Mouse (Mus musculus) kidney, embryonic 16.5 days (tissue): ENCODE measurements around the gene Slc26a5. TPM values are rescaled to one million over a fixed set of nuclear protein-coding genes. Genes with fewer than 3 reads are reported as not detected.

Source experiments
- ATAC-seq: fragments of 200-750 bp; cut with Nextera tagmentation; 2 replicates; pipeline ENCODE4 v1.8.0; 2017; ENCODE audit warnings: moderate TSS enrichment; ENCODE audit not compliant: low FRiP score, low TSS enrichment
- H3K27ac ChIP-seq: fragments of 300-500 bp; sonication (generic); 2 replicates; pipeline ENCODE4 v1.5.1; 2014; ENCODE audit warnings: low read length
- H3K27me3 ChIP-seq: fragments of 300-500 bp; sonication (generic); 2 replicates; pipeline ENCODE4 v1.6.1; 2014; ENCODE audit warnings: low read length, control low read depth, mixed read lengths; ENCODE audit not compliant: insufficient read depth
- H3K36me3 ChIP-seq: fragments of 300-500 bp; sonication (generic); 2 replicates; pipeline ENCODE4 v1.6.1; 2014; ENCODE audit warnings: low read length, control low read depth, mixed read lengths; ENCODE audit not compliant: insufficient read depth
- H3K4me1 ChIP-seq: fragments of 300-500 bp; sonication (generic); 2 replicates; pipeline ENCODE4 v1.6.1; 2014; ENCODE audit warnings: low read length, control low read depth, mixed read lengths; ENCODE audit not compliant: insufficient read depth
- H3K4me2 ChIP-seq: fragments of 300-500 bp; sonication (generic); replicated peaks from 2 replicates; pipeline ENCODE4 v1.6.1; 2014; ENCODE audit warnings: low read depth, low read length
- H3K4me3 ChIP-seq: fragments of 300-500 bp; sonication (generic); 2 replicates; pipeline ENCODE4 v1.5.1; 2014; ENCODE audit warnings: mild to moderate bottlenecking, low read length
- H3K9ac ChIP-seq: fragments of 300-500 bp; sonication (generic); replicated peaks from 2 replicates; pipeline ENCODE4 v1.6.1; 2014; ENCODE audit warnings: low read length
- H3K9me3 ChIP-seq: fragments of 300-500 bp; sonication (generic); 2 replicates; pipeline ENCODE4 v1.6.1; 2016; ENCODE audit warnings: low read length, control low read depth
- WGBS: fragments of 180-500 bp; shearing (Covaris S2); extraction: QIAGEN DNeasy Blood & Tissue Kit; methylation state at CpG from one replicate; pipeline ENCODE4 v1.1.7; 2014; 5-methylcytosine and 5-hydroxymethylcytosine counted together
- polyA plus RNA-seq: library from polyadenylated mRNA; unstranded; fragments of >200 nt; fragmentation: Nextera tagmentation; extraction: Ambion mirVana; gene quantifications from 2 replicates; pipeline ENCODE4 v1.2.1, GENCODE M21; 2015

Slc26a5 gene
- polyA plus RNA-seq, 1 experiment from 2014 or later = not detected

DNA sequence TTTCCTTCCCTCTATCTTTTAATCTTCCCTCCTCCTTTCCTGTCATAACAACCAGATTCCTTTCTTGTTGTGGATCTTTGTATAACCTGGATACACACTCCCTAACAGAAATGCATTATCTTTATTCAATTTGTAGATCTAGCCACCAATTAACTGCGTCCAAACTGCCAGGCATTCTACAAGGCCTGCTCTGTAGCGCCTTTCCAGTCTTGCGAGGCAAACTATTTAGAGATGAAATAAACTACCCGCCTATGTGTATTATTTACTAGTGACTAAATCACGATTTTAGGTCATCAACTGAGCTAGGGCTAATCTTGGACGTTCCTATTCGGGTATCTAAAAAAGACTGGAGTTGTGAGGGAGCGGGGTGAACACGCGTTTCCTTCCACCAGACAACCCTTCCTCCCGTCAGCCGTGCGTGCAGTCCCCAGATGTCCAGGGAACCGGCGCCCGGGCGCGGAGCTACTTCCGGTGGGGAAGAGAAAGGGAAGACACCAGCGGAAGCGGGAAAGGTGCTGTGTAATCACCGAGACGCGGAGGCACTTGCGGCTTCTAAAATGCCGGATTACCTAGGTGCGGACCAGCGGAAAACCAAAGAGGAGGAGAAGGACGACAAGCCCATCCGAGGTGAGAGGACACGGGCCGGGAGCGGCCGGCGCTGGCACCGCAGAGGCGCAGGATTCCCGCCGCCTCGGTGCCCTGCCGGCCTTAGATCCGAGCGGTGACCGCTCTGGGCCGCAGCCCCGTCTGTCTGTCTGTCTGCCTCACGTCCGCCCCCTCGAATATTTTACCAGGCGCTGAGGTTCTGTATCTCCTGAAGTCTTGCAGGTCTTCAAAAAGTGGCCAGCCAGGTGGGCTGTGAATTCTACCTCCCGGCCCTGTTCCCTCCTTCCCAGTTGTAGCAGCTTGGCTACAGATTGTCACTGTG is 78.9 kb downstream of the Slc26a5 start:
- peak; percentile 78 for ATAC-seq

GRCm38 (mm10) chr5:21785776-21786175 is 79.6 kb downstream of the Slc26a5 start:
- H3K27ac ChIP-seq = no peak overlapping the region
- H3K36me3 ChIP-seq = peaks cover 23% of the 10 kb centered on the region
- ATAC-seq = no peak
- H3K9me3 ChIP-seq = no peaks in the 10 kb centered on the region
- H3K4me2 ChIP-seq = peak overlapping the region; percentile 76
- peaks cover 21% of the 10 kb centered on the region for H3K4me1 ChIP-seq
- H3K27me3 ChIP-seq = no peaks in the 10 kb centered on the region
- 79% methylated on average over 7 of the region's 7 CpGs for whole genome bisulfite sequencing
- no peak overlapping the region for H3K4me3 ChIP-seq
- no peak overlapping the region for H3K9ac ChIP-seq

More for the DNA sequence above, 78.9 kb downstream of the Slc26a5 start:
- Histone ChIP-seq H3K9me3 (no peaks in the 10 kb centered on the region), H3K27me3 (no peaks in the 10 kb centered on the region), H3K9ac (peak overlapping the region; percentile 96), H3K4me1 (peaks cover 21% of the 10 kb centered on the region), H3K4me2 (peak overlapping the region; percentile 76), H3K36me3 (peaks cover 16% of the 10 kb centered on the region), H3K27ac (peak overlapping the region; percentile 88), H3K4me3 (peak overlapping the region; percentile 97)
- 1% methylated on average over 50 of the region's 51 CpGs for WGBS

GRCm38 (mm10) chr5:21785053-21785452 is 80.4 kb downstream of the Slc26a5 start, which contains the start of the genes Dnajc2 and Psmc2:
Dnajc2 (minus strand) TSS chr5:21785251.
Psmc2 (plus strand) TSS chr5:21785283.
- Histone ChIP-seq H3K27ac (peak within 1 kb of the TSS; percentile 88), H3K4me3 (peak within 1 kb of the TSS; percentile 75), H3K9me3 (no peaks in the 10 kb centered on the region), H3K36me3 (peaks cover 29% of the 10 kb centered on the region), H3K4me2 (peak within 1 kb of the TSS; percentile 93), H3K9ac (peak within 1 kb of the TSS; percentile 77), H3K27me3 (no peaks in the 10 kb centered on the region), H3K4me1 (peaks cover 21% of the 10 kb centered on the region)
- WGBS = 0% methylated on average over 37 of the region's 37 CpGs
- ATAC-seq = peak; percentile 96

DNA sequence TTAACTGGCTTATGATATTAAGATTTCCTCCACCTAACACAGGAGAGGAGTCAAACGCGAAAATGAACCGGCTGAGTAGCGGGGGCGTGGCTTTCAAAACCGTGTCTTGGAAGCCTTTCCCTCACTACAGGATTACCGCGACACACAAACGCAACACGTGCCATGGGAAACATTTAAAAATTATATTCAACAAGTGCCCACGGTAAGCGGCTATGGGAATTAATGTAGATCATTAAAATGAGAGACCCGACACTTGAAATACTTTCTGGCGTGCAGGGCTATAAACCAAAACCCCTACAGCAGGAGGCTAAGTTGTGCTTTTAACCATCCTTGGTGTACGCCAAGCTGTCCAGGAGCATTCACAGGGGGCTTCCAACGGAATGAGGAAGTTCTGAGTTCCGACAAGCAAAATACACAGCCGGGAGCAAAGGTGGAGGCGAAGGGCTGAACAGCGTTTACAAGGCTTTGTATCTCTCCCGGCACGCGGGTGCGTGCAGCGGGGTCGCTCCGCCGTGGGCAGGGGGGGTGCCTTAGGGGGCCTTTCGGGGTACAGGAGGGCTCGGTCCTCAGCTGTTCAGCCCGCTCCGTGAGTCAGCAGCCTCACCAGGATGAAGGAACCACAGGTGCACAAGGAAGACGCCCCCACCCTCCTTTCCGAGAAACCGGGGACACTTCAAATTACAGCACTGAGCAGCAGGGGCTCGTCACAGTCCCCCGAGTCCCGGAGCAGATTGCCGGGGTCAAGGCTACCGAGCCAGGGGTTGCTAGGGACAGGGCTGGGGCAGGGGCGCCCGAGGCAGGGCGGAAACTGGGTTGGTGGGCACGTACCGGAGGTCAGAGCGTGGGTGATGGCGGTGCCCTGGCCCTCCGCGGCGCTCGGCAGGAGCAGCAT is 81.0 kb downstream of the Slc26a5 start:
- peaks cover 21% of the 10 kb centered on the region for H3K4me1 ChIP-seq
- peak overlapping the region; percentile 77 for H3K9ac ChIP-seq
- no peaks in the 10 kb centered on the region for H3K27me3 ChIP-seq
- peak; percentile 58 for ATAC-seq
- H3K36me3 ChIP-seq = peaks cover 35% of the 10 kb centered on the region
- WGBS = under 1% methylated on average over 51 of the region's 51 CpGs
- peak overlapping the region; percentile 63 for H3K27ac ChIP-seq
- peak overlapping the region; percentile 75 for H3K4me3 ChIP-seq
- H3K4me2 ChIP-seq = peak overlapping the region; percentile 93
- no peaks in the 10 kb centered on the region for H3K9me3 ChIP-seq

- H3K27ac ChIP-seq = no peak overlapping the region
These were observed 88.9 kb downstream of the Slc26a5 start for GRCm38 (mm10) chr5:21776491-21776890.

DNA sequence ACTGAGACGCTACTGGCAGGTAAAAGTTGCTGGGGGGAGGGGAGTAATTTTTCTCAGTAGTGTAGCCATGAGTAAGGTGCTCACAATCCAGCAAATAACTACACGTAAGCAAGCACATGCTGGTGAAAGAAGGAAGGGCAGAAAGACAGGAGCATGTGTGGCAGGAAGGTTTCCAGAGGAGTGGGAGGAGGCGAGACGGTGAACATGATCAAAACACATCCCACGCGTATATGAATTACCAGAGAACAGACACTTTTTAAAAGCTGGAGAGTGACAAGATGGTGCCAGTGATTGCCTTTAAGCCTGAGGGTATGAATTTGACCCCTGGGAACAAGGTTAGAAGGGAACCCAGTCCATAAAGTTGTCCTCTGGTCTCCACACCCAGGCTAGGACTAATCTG is 95.6 kb downstream of the Slc26a5 start:
- H3K4me3 ChIP-seq = no peak overlapping the region
- WGBS = 89% methylated on average over 6 of the region's 6 CpGs
- H3K4me2 ChIP-seq = no peak overlapping the region
- no peaks in the 10 kb centered on the region for H3K9me3 ChIP-seq
- H3K4me1 ChIP-seq = no peaks in the 10 kb centered on the region
- ATAC-seq = no peak
- H3K36me3 ChIP-seq = peaks cover 52% of the 10 kb centered on the region
- no peak overlapping the region for H3K27ac ChIP-seq
- H3K9ac ChIP-seq = no peak overlapping the region
- no peaks in the 10 kb centered on the region for H3K27me3 ChIP-seq

More at GRCm38 (mm10) chr5:21776491-21776890, 88.9 kb downstream of the Slc26a5 start:
- H3K4me2 ChIP-seq = no peak overlapping the region
- H3K4me1 ChIP-seq = no peaks in the 10 kb centered on the region
- H3K4me3 ChIP-seq = no peak overlapping the region
- H3K27me3 ChIP-seq = no peaks in the 10 kb centered on the region
- no peak overlapping the region for H3K9ac ChIP-seq
- no peak for ATAC-seq
- 92% methylated on average over 6 of the region's 6 CpGs for WGBS
- H3K9me3 ChIP-seq = no peaks in the 10 kb centered on the region
- peaks cover 55% of the 10 kb centered on the region for H3K36me3 ChIP-seq

DNA sequence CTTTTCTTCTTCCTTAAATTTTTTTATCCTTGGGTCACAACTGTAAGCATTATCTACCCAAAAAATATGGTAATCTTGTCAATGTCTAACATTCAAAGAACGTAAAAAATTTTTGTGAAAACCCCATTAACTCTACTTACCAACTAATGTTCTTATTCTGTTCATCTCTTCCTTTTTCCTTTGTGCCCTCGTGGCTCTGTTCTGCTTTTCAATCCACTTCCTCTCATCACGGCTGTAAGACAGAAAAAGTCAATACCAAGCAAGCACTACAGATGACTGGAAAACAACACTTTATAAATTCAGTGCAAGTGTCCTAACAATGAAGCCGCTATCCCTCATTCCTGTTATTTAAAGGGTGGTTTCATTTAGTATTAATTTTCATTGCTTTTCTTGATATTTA is 96.9 kb downstream of the Slc26a5 start:
- Histone ChIP-seq H3K27me3 (no peaks in the 10 kb centered on the region), H3K4me3 (no peak overlapping the region), H3K9ac (no peak overlapping the region), H3K27ac (no peak overlapping the region), H3K36me3 (peaks cover 47% of the 10 kb centered on the region), H3K9me3 (no peaks in the 10 kb centered on the region), H3K4me1 (no peaks in the 10 kb centered on the region), H3K4me2 (no peak overlapping the region)
- 86% methylated on average over 4 of the region's 4 CpGs for WGBS
- ATAC-seq = no peak

Other genes with a start within 250 kb of the Slc26a5 start
- 0.24 and 0.30 TPM in 2 replicates for gene Fbxl13, start 220.0 kb downstream of the Slc26a5 start, polyA plus RNA-seq
- gene Armc10, start 219.8 kb downstream of the Slc26a5 start, polyA plus RNA-seq = 52.4 and 55.2 TPM in 2 replicates
- gene Napepld, start 164.2 kb downstream of the Slc26a5 start, polyA plus RNA-seq = 5.9 and 7.3 TPM in 2 replicates
- gene Pmpcb, start 128.5 kb downstream of the Slc26a5 start, polyA plus RNA-seq = 91.9 and 104 TPM in 2 replicates
- gene Dnajc2, start 80.4 kb downstream of the Slc26a5 start, polyA plus RNA-seq = 58.2 and 67.2 TPM in 2 replicates
- 180 and 195 TPM in 2 replicates for gene Psmc2, start 80.3 kb downstream of the Slc26a5 start, polyA plus RNA-seq